Mouse (Mus musculus): ENCODE data around the gene Ugt2b34. TPM values are rescaled to one million over a fixed set of nuclear protein-coding genes. Genes with fewer than 3 reads are reported as not detected.
"Not testable (repeated sequence)": the region's sequence is repeated elsewhere in the genome, so short reads cannot be mapped to it uniquely, and the experiment has no call there.

The Ugt2b34 gene
- polyA plus RNA-seq, 1 experiment from 2014 or later = not detected

DNA sequence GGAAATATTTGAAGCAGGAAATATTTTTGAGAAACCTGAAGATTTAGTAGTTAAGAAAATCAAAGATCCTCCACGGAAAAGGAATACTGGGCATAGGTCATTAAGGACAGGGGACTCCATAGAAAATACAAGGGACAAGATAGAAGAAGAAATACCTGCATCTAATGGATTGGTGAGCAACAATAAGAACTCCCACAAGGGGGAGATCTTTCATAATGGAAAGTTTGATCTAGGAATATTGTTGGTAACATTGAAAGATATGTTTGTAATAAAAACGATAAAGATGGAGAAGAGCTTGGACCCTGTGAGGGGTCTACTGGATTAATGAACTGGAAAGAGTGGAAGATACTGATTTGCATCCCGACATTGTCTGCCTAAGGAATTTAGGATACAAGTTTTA is 20.1 kb downstream of the Ugt2b34 start:
- WGBS = 59% methylated on average over 3 of the region's 3 CpGs
- Histone ChIP-seq H3K4me2 (ENCODE audit: low read length) (no peak overlapping the region), H3K27ac (ENCODE audit: low read length) (no peak overlapping the region), H3K27me3 (replicated peaks; ENCODE audit: control insufficient read depth, insufficient read depth, low read length) (no peaks in the 10 kb centered on the region), H3K9ac (replicated peaks; ENCODE audit: low read depth, low read length) (no peak overlapping the region), H3K9me3 (ENCODE audit: control insufficient read depth, low read length) (no peaks in the 10 kb centered on the region), H3K4me3 (replicated peaks; ENCODE audit: low read length) (no peak overlapping the region), H3K36me3 (ENCODE audit: control insufficient read depth, insufficient read depth) (no peaks in the 10 kb centered on the region), H3K4me1 (replicated peaks; ENCODE audit: control insufficient read depth, insufficient read depth, low read length) (no peaks in the 10 kb centered on the region)
- no peak for ATAC-seq

- H3K4me3 ChIP-seq (replicated peaks; ENCODE audit: low read length) = no peak overlapping the region
- 60% methylated on average over 1 of the region's 1 CpGs for WGBS
- no peak for ATAC-seq
Observed at GRCm38 (mm10) chr5:86871877-86872276, 34.9 kb downstream of the Ugt2b34 start.

GRCm38 (mm10) chr5:86858336-86858735 is 48.4 kb downstream of the Ugt2b34 start:
- Histone ChIP-seq H3K4me1 (replicated peaks; ENCODE audit: control insufficient read depth, insufficient read depth, low read length) (no peaks in the 10 kb centered on the region), H3K4me2 (ENCODE audit: low read length) (no peak overlapping the region), H3K9ac (replicated peaks; ENCODE audit: low read depth, low read length) (no peak overlapping the region), H3K9me3 (ENCODE audit: control insufficient read depth, low read length) (no peaks in the 10 kb centered on the region), H3K27ac (ENCODE audit: low read length) (no peak overlapping the region), H3K27me3 (replicated peaks; ENCODE audit: control insufficient read depth, insufficient read depth, low read length) (no peaks in the 10 kb centered on the region), H3K36me3 (ENCODE audit: control insufficient read depth, insufficient read depth) (no peaks in the 10 kb centered on the region), H3K4me3 (replicated peaks; ENCODE audit: low read length) (no peak overlapping the region)
- 39% methylated on average over 3 of the region's 3 CpGs for WGBS
- ATAC-seq = no peak

More at GRCm38 (mm10) chr5:86871877-86872276, 34.9 kb downstream of the Ugt2b34 start:
- Histone ChIP-seq H3K4me2 (ENCODE audit: low read length) (no peak overlapping the region), H3K27ac (ENCODE audit: low read length) (no peak overlapping the region), H3K4me1 (replicated peaks; ENCODE audit: control insufficient read depth, insufficient read depth, low read length) (no peaks in the 10 kb centered on the region), H3K36me3 (ENCODE audit: control insufficient read depth, insufficient read depth) (no peaks in the 10 kb centered on the region), H3K9ac (replicated peaks; ENCODE audit: low read depth, low read length) (no peak overlapping the region), H3K27me3 (replicated peaks; ENCODE audit: control insufficient read depth, insufficient read depth, low read length) (no peaks in the 10 kb centered on the region), H3K9me3 (ENCODE audit: control insufficient read depth, low read length) (no peaks in the 10 kb centered on the region)

DNA sequence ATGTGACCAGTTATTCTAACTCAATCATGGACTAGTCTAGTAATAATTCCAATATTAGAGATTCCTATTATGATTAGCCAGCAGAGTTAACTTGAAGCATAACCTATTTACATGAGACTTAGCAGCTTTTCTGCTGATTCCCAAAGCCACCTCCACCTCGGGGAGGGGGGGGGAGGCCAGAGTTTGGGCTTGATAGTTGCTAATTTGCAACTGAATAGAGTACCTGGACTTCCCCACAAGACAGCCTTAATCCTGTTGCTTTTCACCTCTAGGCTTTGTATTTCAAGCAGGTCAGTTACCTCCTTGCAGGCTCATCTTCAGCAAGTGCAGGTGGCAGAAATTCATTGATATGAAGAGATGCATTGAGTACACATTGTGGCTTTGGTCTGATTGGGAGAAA is 49.1 kb downstream of the Ugt2b34 start:
- 23% methylated on average over 1 of the region's 1 CpGs for WGBS
- no peaks in the 10 kb centered on the region for H3K27me3 ChIP-seq (replicated peaks; ENCODE audit: control insufficient read depth, insufficient read depth, low read length)
- H3K4me2 ChIP-seq (ENCODE audit: low read length) = no peak overlapping the region
- H3K9ac ChIP-seq (replicated peaks; ENCODE audit: low read depth, low read length) = no peak overlapping the region
- no peaks in the 10 kb centered on the region for H3K36me3 ChIP-seq (ENCODE audit: control insufficient read depth, insufficient read depth)
- H3K9me3 ChIP-seq (ENCODE audit: control insufficient read depth, low read length) = no peaks in the 10 kb centered on the region
- H3K4me1 ChIP-seq (replicated peaks; ENCODE audit: control insufficient read depth, insufficient read depth, low read length) = no peaks in the 10 kb centered on the region
- ATAC-seq = no peak
- H3K27ac ChIP-seq (ENCODE audit: low read length) = no peak overlapping the region
- no peak overlapping the region for H3K4me3 ChIP-seq (replicated peaks; ENCODE audit: low read length)

- not testable (repeated sequence) for H3K36me3 ChIP-seq (ENCODE audit: control insufficient read depth, insufficient read depth); H3K9ac ChIP-seq (replicated peaks; ENCODE audit: low read depth, low read length); H3K27me3 ChIP-seq (replicated peaks; ENCODE audit: control insufficient read depth, insufficient read depth, low read length); H3K27ac ChIP-seq (ENCODE audit: low read length); H3K4me3 ChIP-seq (replicated peaks; ENCODE audit: low read length); H3K9me3 ChIP-seq (ENCODE audit: control insufficient read depth, low read length); H3K4me1 ChIP-seq (replicated peaks; ENCODE audit: control insufficient read depth, insufficient read depth, low read length); ATAC-seq; H3K4me2 ChIP-seq (ENCODE audit: low read length)
- WGBS = 80% methylated on average over 13 of the region's 13 CpGs
Observed at GRCm38 (mm10) chr5:86856505-86856904, 50.2 kb downstream of the Ugt2b34 start.

- H3K27ac ChIP-seq (ENCODE audit: low read length) = no peak overlapping the region
- no peak for ATAC-seq
- WGBS = 44% methylated on average over 5 of the region's 5 CpGs
Observed at GRCm38 (mm10) chr5:86851658-86852057, 55.1 kb downstream of the Ugt2b34 start.

DNA sequence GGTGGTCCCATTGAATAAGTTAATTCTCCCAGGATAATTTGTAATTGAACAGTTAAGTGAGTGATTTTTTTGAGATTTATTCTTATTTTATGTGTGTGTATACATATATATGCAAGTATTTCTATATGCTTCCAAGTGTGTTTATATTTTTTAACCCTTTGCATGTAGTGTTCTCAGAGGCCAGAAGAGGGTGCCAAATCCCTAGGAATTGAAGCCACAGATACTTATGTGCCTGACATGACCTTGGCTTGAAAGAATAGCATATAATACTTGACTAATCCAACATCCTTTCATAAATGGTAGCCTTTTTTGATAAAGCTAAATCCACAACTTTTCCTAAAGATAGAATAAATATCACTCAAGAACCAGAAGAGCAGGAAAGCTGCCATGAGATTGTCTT is 56.6 kb downstream of the Ugt2b34 start:
- Histone ChIP-seq H3K4me3 (replicated peaks; ENCODE audit: low read length) (no peak overlapping the region), H3K4me2 (ENCODE audit: low read length) (no peak overlapping the region), H3K9me3 (ENCODE audit: control insufficient read depth, low read length) (no peaks in the 10 kb centered on the region), H3K9ac (replicated peaks; ENCODE audit: low read depth, low read length) (no peak overlapping the region), H3K27me3 (replicated peaks; ENCODE audit: control insufficient read depth, insufficient read depth, low read length) (no peaks in the 10 kb centered on the region), H3K4me1 (replicated peaks; ENCODE audit: control insufficient read depth, insufficient read depth, low read length) (no peaks in the 10 kb centered on the region), H3K36me3 (ENCODE audit: control insufficient read depth, insufficient read depth) (no peaks in the 10 kb centered on the region), H3K27ac (ENCODE audit: low read length) (no peak overlapping the region)
- no peak for ATAC-seq

More at GRCm38 (mm10) chr5:86851658-86852057, 55.1 kb downstream of the Ugt2b34 start:
- Histone ChIP-seq H3K4me2 (ENCODE audit: low read length) (no peak overlapping the region), H3K9me3 (ENCODE audit: control insufficient read depth, low read length) (no peaks in the 10 kb centered on the region), H3K27me3 (replicated peaks; ENCODE audit: control insufficient read depth, insufficient read depth, low read length) (no peaks in the 10 kb centered on the region), H3K36me3 (ENCODE audit: control insufficient read depth, insufficient read depth) (no peaks in the 10 kb centered on the region), H3K4me1 (replicated peaks; ENCODE audit: control insufficient read depth, insufficient read depth, low read length) (no peaks in the 10 kb centered on the region), H3K4me3 (replicated peaks; ENCODE audit: low read length) (no peak overlapping the region), H3K9ac (replicated peaks; ENCODE audit: low read depth, low read length) (no peak overlapping the region)

DNA sequence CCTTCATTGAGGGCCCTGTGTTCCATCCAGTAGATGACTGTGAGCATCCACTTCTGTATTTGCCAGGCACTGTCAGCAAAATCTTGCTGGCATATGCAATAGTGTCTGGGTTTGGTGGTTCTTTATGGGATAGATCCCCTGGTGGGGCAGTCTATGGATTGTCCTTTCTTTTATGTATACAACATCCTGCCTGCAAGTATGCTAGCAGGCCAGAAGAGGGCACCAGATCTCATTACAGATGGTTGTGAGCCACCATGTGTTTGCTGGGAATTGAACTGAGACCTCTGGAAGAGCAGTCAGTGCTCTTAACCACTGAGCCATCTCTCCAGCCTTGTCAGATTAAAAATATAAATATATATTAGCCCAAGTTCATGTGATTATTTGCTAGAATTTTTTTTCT is 65.5 kb downstream of the Ugt2b34 start:
- H3K4me2 ChIP-seq (ENCODE audit: low read length); H3K4me3 ChIP-seq (replicated peaks; ENCODE audit: low read length); H3K9ac ChIP-seq (replicated peaks; ENCODE audit: low read depth, low read length); H3K9me3 ChIP-seq (ENCODE audit: control insufficient read depth, low read length); H3K27ac ChIP-seq (ENCODE audit: low read length); ATAC-seq; H3K4me1 ChIP-seq (replicated peaks; ENCODE audit: control insufficient read depth, insufficient read depth, low read length); H3K27me3 ChIP-seq (replicated peaks; ENCODE audit: control insufficient read depth, insufficient read depth, low read length); H3K36me3 ChIP-seq (ENCODE audit: control insufficient read depth, insufficient read depth): not testable (repeated sequence)

GRCm38 (mm10) chr5:86840207-86840606 is 66.5 kb downstream of the Ugt2b34 start:
- H3K4me1 ChIP-seq (replicated peaks; ENCODE audit: control insufficient read depth, insufficient read depth, low read length) = no peaks in the 10 kb centered on the region
- no peak for ATAC-seq
- H3K36me3 ChIP-seq (ENCODE audit: control insufficient read depth, insufficient read depth) = peaks cover 13% of the 10 kb centered on the region
- H3K27me3 ChIP-seq (replicated peaks; ENCODE audit: control insufficient read depth, insufficient read depth, low read length) = no peaks in the 10 kb centered on the region
- no peaks in the 10 kb centered on the region for H3K9me3 ChIP-seq (ENCODE audit: control insufficient read depth, low read length)
- H3K4me2 ChIP-seq (ENCODE audit: low read length) = no peak overlapping the region
- WGBS = 100% methylated on average over 2 of the region's 2 CpGs
- H3K27ac ChIP-seq (ENCODE audit: low read length) = no peak overlapping the region
- no peak overlapping the region for H3K9ac ChIP-seq (replicated peaks; ENCODE audit: low read depth, low read length)
- H3K4me3 ChIP-seq (replicated peaks; ENCODE audit: low read length) = no peak overlapping the region
